Mouse (Mus musculus) adrenal gland, adult (tissue): Measurements from ENCODE around the gene Galr2.
A peak's percentile ranks its signal among the peaks of the same experiment; 100 is the strongest.
"Not testable (repeated sequence)": the region's sequence is repeated elsewhere in the genome, so short reads cannot be mapped to it uniquely, and the experiment has no call there.

Experiments
- DNase-seq, 2 experiments: peaks; one replicate each; pipeline ENCODE4 v3.0.0; 2022 to 2023; ENCODE audit warnings: low spot score in 1 of 2; ENCODE audit not compliant: inconsistent age in 2 of 2

The Galr2 gene

GRCm38 (mm10) chr11:116269560-116269959 lies 11.2 kb upstream of the Galr2 start:
- DNase-seq, result no peak

GRCm38 (mm10) chr11:116272589-116273468 lies 7.9 kb upstream of the Galr2 start:
- no peak for DNase-seq

DNA sequence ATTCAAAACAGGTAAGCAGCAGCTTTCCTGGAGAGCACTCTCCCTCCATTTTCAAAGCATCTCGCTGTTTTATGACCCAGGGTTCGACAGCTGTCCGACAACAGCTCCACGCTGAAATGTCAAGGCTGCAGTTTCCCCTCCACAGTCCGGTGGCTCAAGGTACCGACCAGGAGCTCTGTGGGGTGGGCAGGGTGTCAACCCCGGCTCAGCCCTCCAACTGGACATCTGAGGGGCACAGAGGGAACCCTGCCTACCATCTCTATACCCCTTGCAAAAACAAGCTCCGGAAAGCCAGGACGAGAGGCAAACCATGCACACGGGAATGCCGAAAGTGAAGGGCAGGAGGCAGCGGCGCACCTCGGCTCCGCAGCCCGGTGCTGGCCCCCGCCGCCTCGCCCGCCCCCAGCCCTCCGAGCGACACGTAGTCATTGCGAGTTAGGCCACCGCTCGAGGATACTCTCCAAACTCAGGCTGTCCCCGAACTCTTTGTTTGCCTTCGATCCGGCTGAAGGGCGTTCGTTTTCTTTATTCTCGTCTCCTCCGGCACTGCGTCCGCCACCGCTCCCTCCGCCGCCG lies 7.2 kb upstream of the Galr2 start:
- no peak for DNase-seq

GRCm38 (mm10) chr11:116274045-116274666 lies 6.6 kb upstream of the Galr2 start, which contains the start of gene Srp68:
TSS of gene Srp68 (minus strand) at chr11:116274217.
- DNase-seq, result peak; percentile 93 to 98

- DNase-seq, result not testable (repeated sequence)
These were observed 3.6 kb upstream of the Galr2 start for GRCm38 (mm10) chr11:116277184-116277583.

DNA sequence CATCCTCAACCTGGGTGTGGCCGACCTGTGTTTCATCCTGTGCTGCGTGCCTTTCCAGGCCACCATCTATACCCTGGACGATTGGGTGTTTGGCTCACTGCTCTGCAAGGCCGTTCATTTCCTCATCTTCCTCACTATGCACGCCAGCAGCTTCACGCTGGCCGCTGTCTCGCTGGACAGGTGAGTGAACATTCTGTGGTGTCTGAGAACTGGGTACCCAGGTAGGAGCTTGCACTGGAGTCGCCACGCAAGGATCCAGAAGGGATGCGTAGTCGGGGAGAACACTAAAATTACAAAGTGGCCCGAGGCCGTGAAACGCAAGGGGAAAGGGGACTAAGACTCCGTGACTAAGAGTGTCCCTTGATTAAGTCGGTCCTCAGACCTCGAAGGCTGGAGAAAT lies 932 bp downstream of the Galr2 start:
- DNase-seq, result no peak

GRCm38 (mm10) chr11:116282089-116282488 lies 1.4 kb downstream of the Galr2 start:
- DNase-seq, result no peak

DNA sequence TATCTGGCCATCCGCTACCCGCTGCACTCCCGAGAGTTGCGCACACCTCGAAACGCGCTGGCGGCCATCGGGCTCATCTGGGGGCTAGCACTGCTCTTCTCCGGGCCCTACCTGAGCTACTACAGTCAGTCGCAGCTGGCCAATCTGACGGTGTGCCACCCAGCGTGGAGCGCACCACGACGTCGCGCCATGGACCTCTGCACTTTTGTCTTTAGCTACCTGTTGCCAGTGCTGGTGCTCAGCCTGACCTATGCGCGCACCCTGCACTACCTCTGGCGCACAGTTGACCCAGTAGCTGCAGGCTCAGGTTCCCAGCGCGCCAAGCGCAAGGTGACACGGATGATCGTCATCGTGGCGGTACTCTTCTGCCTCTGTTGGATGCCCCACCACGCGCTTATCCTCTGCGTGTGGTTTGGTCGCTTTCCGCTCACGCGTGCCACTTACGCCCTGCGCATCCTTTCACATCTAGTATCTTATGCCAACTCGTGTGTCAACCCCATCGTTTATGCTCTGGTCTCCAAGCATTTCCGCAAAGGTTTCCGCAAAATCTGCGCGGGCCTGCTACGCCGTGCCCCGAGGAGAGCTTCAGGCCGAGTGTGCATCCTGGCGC lies 2.3 kb downstream of the Galr2 start:
- no peak for DNase-seq

DNA sequence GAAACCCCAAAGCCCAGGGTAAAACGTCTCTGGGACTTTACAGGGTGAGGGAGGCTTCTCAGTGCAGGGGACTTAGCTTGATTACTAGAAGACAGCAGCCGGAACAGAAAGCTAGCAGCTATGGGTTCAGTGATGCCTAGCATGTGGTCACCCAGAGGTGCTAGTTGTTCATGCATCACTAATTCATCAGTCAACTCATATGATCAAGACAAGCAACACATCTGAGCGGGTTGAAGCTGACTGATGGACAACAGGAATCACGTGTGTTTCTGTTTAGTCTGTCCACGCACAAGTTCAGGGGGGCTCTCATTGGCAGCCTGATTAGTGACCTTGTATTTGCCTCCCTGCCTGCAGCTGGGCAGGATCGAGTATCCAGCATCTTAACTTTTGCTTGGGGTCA lies 3.2 kb downstream of the Galr2 start:
- no peak for DNase-seq

DNA sequence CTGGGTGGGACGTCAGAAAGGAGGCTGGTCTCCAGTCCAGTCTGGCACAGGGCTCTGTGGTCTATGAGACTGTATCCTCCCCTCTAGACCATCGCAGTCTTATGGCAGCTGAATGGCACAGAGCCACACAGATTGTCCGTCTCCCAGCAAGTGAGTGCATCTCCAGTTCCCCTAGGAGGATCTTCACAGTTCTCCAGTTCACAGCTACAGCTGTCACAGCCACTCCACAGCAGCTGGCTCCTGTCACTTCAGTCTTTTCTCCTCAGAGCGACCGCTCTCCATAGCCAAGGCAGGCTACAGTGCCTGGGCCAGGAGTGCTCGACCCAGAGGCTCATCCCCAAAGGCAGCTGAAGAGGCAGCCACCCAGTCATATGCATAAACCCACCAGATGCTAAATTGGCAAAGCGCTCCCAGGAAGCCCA lies 5.0 kb downstream of the Galr2 start:
- DNase-seq, result no peak

- DNase-seq, result no peak
These were observed 6.6 kb downstream of the Galr2 start for GRCm38 (mm10) chr11:116287351-116287750.

DNA sequence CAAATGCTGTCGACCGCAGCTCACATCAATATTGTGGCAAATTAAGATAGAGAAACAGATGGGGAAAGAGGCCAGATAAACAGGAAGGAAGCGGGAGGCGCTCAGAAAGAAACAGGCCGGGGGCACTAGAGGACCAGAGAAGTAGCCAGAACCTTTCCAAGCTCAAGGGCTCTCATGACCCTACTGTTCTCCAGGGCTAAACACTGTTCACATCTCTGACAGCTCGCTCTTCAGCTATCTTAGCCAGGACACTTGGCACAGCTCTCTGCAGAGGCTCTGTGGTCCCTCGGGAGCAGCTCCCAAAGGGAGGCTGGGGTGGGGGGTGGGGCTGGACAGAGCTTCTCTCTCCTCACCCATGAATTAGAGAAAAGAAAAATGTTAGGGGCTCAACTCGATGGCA lies 9.8 kb downstream of the Galr2 start:
- DNase-seq, result no peak

GRCm38 (mm10) chr11:116292401-116292800 lies 11.7 kb downstream of the Galr2 start:
- no peak for DNase-seq

DNA sequence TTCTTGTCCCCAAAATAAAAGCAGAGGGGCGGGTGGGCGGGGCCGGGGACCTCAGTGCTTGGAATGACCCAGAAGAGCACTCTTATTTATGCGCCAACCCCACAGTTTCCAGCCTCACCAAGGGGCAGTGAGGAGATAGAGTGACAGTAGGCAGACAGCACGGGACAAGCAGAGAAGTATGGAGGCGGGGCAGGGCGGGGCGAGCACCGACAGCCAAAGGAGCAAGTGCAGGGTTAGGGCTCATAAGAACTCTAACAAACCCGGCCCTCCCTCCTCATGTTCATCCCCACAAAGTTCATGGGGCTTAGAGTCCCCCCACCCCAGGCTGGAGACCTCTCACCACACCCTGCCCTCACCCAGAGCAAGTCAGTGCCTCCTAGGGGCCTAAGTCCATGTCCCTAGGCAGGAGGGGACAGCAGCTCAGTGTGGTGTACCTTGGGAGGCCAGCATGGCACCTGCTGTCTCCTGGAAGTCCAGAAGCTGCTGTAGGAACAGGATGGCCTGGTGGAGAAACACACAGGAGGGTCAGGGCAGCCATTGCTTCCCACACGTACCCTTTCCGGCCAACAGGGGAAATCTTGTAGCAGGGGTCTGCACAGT lies 12.9 kb downstream of the Galr2 start:
- no peak for DNase-seq

DNA sequence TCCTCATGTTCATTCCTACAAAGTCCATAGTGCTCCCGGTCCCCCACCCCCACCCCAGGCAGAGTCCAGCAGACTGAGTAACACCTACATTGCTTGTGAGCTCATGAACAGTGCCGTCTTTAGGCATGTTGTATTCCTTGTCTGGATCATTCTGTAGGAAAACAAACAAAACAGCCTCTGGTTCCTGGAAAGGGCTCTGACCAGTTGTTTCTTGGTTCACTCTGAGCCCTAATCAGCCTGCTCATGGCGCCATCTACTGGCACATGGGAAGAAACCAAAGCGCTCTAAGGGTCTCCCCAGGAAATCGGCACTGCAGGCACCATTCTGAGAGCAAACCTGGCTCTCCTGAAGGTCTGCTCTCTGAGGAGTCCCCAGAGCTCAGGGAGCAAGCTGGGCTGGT lies 13.6 kb downstream of the Galr2 start:
- peak; percentile 35 to 76 for DNase-seq

DNA sequence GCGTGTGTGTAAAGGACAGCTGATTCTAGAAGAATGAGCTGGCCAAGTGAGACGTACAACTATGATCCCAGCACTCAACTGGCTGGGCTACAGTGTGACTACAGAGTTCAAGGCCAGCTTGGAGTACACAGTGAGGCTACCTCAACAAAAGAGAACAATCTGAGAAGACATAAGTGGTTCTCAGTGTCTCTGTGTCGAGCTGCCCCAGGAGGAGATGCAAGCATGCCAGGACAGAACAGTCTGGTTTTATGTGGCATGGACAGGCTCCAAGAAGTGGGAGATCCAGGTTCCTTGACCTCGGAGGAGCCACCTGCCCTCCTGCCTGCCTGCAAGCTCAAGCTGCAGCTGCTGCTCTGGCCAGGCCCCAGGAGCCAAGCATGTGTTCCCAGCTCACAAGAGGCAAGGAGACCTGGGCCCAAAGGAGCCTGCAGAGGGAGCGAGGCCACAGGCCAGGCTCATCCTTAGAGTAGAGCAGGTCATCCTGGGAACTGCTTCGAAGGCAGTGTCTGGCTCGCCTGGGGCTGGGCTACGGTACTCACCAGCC lies 15.5 kb downstream of the Galr2 start:
- peak in 1 of 2 experiments; percentile 62 for DNase-seq

DNA sequence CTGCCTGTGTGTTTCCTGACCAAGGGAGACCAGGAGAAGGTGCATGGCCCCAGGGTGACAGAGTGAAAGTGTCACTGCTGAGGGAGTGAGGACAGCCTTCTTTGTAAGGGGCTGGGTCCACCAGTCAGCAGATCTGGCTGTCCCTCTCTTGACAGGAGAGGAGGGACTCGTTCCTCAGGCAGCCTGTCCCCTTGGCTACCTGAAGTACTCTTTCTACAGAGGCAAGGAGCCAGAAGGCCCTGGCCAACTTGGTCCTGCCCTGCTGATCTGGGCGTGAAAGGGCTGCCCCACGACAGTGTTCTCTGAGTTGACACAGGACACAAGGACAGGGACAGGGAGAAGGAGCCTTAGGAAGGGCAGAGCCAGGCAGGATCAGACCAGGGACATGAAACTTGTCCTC lies 16.3 kb downstream of the Galr2 start:
- DNase-seq, result no peak

GRCm38 (mm10) chr11:116298221-116298620 lies 17.5 kb downstream of the Galr2 start:
- DNase-seq, result no peak

GRCm38 (mm10) chr11:116298621-116299020 lies 17.9 kb downstream of the Galr2 start:
- DNase-seq, result no peak

DNA sequence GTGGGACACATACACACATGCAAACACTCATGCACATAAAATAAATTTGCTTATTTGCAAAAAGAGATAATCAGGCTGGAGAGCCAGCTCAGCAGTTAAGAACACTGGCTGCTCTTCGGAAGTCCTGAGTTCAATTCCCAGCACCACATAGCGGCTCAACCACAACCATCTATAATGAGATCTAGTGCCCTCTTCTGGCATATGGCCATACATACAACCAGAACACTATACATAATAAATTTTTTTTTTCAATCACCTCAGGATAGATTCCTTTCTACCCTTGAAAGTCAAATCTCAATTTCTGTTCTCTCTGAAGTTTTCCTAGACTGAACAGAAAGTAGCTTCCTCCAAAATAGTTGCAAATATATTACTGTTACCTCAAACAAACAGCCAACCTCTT lies 24.7 kb downstream of the Galr2 start:
- no peak for DNase-seq
